ENCODE assay signal across 28 mouse cellular contexts in the genomic region with DNA sequence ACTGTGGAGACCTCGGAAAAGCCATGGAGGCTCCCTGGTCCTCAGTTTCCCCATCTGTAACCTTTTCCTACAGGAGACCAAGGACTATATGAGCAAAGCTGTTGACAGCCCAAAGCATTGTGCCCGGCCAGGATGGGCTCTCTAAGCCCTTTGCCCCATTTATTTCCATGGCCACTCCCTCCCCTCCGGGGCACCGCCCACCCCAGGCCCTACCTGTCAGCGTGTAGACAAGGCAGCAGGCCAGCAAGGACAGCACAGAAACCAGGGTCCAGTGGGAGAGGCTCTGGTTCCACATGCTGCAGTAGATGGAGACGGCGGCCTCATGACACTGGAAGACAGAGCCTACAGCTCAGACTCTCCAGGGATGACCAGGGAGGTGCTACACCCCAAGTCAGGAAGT. TPM values are rescaled to one million over a fixed set of nuclear protein-coding genes. Genes with fewer than 3 reads are reported as not detected.
DNase-seq lines count a peak whose midpoint lies in the region; ATAC-seq and TF ChIP-seq lines count a peak whose summit lies in the region.
"Had no signal": no experiment of that assay in that cellular context is flagged by ENCODE, and none has a peak within 500 bp of the region (broad histone marks: within the 10 kb centered on the region; RNA-seq: fewer than 3 reads in every experiment).

No protein-coding gene starts in this region.

- no peaks in the 10 kb centered on the region for H3K27me3 ChIP-seq in kidney, embryonic 14.5 days (ENCODE audit: control insufficient read depth, insufficient read depth, low read length)
- H3K27me3 ChIP-seq in liver, postnatal 0 days (ENCODE audit: insufficient read depth, low read length), result 0 out of 2 replicates have a peak, but pooled peaks cover 2% of the 10 kb centered on the region
- peaks cover 26% of the 10 kb centered on the region for H3K27me3 ChIP-seq in liver, embryonic 12.5 days (replicated peaks)
- no peaks in the 10 kb centered on the region for H3K27me3 ChIP-seq in small intestine, adult 2 months (ENCODE audit: control insufficient read depth, insufficient read depth, low read length)
- H3K27me3 ChIP-seq in midbrain, embryonic 14.5 days (ENCODE audit: control insufficient read depth, insufficient read depth, low read length), result no peaks in the 10 kb centered on the region

- no peak overlapping the region for H3K27ac ChIP-seq in kidney, embryonic 14.5 days (ENCODE audit: low read depth, low read length)
- no peak overlapping the region for H3K27ac ChIP-seq in liver, postnatal 0 days (ENCODE audit: low read depth)
- H3K27ac ChIP-seq in liver, embryonic 12.5 days, result no peak overlapping the region
- peak overlapping the region; percentile 41; the same call in 1 of the 2 replicates for H3K27ac ChIP-seq in small intestine, adult 2 months (ENCODE audit: insufficient read depth, low read depth, low read length)
- H3K27ac ChIP-seq in midbrain, embryonic 14.5 days (replicated peaks; ENCODE audit: low read depth, low read length), result no peak overlapping the region
- H3K27ac ChIP-seq: forebrain, embryonic 10.5 days; forebrain, embryonic 13.5 days; heart, adult 2 months; heart, embryonic 10.5 days; heart, embryonic 13.5 days; hindbrain, embryonic 12.5 days had no signal

- no peak for TF ChIP-seq CTCF in liver, postnatal 0 days (IDR thresholded peaks at IDR 0.05; ENCODE audit: low read depth)
- TF ChIP-seq CTCF in small intestine, adult 2 months (IDR thresholded peaks at IDR 0.05; ENCODE audit: extremely low read depth, insufficient read length, insufficient replicate concordance, low read depth, low read length), result no peak

- no peaks in the 10 kb centered on the region for H3K9me3 ChIP-seq in kidney, embryonic 14.5 days (ENCODE audit: control insufficient read depth, low read length)
- no peaks in the 10 kb centered on the region for H3K9me3 ChIP-seq in liver, postnatal 0 days (ENCODE audit: low read length)
- no peaks in the 10 kb centered on the region for H3K9me3 ChIP-seq in liver, embryonic 12.5 days (replicated peaks)
- H3K9me3 ChIP-seq in midbrain, embryonic 14.5 days (ENCODE audit: control insufficient read depth, low read length), result no peaks in the 10 kb centered on the region
- H3K9me3 ChIP-seq: forebrain, embryonic 10.5 days; forebrain, embryonic 13.5 days; heart, embryonic 10.5 days; heart, embryonic 13.5 days; hindbrain, embryonic 12.5 days had no signal

- H3K4me1 ChIP-seq in kidney, embryonic 14.5 days (ENCODE audit: control insufficient read depth, insufficient read depth, low read length), result peaks cover 16% of the 10 kb centered on the region
- H3K4me1 ChIP-seq in liver, postnatal 0 days (ENCODE audit: insufficient read depth), result peaks cover 9% of the 10 kb centered on the region
- peaks cover 19% of the 10 kb centered on the region for H3K4me1 ChIP-seq in liver, embryonic 12.5 days
- peaks cover 36% of the 10 kb centered on the region for H3K4me1 ChIP-seq in small intestine, adult 2 months (ENCODE audit: control insufficient read depth, insufficient read depth, insufficient read length, low read length)
- peaks cover 10% of the 10 kb centered on the region; the same call in 1 of the 2 replicates for H3K4me1 ChIP-seq in midbrain, embryonic 14.5 days (ENCODE audit: control insufficient read depth, insufficient read depth, low read length)

- TF ChIP-seq EP300 in liver, postnatal 0 days (IDR thresholded peaks at IDR 0.05; ENCODE audit: low read depth), result no peak

- H3K4me3 ChIP-seq in kidney, embryonic 14.5 days (ENCODE audit: low read length), result no peak overlapping the region
- no peak overlapping the region for H3K4me3 ChIP-seq in liver, postnatal 0 days (ENCODE audit: low read depth, low read length)
- H3K4me3 ChIP-seq in liver, embryonic 12.5 days, result no peak overlapping the region
- H3K4me3 ChIP-seq in small intestine, adult 2 months (ENCODE audit: low read depth, low read length), result no peak overlapping the region
- no peak overlapping the region for H3K4me3 ChIP-seq in midbrain, embryonic 14.5 days (replicated peaks; ENCODE audit: low read depth, low read length)
- H3K4me3 ChIP-seq: forebrain, embryonic 10.5 days; forebrain, embryonic 13.5 days; heart, adult 2 months; heart, embryonic 10.5 days; heart, embryonic 13.5 days; hindbrain, embryonic 12.5 days had no signal

- no peak for TF ChIP-seq POLR2A in small intestine, adult 2 months (IDR thresholded peaks at IDR 0.05; ENCODE audit: low read depth, low read length)

- H3K4me2 ChIP-seq in kidney, embryonic 14.5 days (replicated peaks; ENCODE audit: low read depth, low read length), result no peak overlapping the region
- H3K4me2 ChIP-seq in liver, postnatal 0 days (ENCODE audit: low read depth, low read length), result no peak overlapping the region
- no peak overlapping the region for H3K4me2 ChIP-seq in liver, embryonic 12.5 days
- no peak overlapping the region for H3K4me2 ChIP-seq in midbrain, embryonic 14.5 days (ENCODE audit: low read length)
- H3K4me2 ChIP-seq: forebrain, embryonic 13.5 days; heart, embryonic 13.5 days; hindbrain, embryonic 12.5 days had no signal

- H3K36me3 ChIP-seq in kidney, embryonic 14.5 days (ENCODE audit: control insufficient read depth, insufficient read depth, low read length), result no peaks in the 10 kb centered on the region
- H3K36me3 ChIP-seq in liver, postnatal 0 days (replicated peaks; ENCODE audit: insufficient read depth, low read length), result no peaks in the 10 kb centered on the region
- no peaks in the 10 kb centered on the region for H3K36me3 ChIP-seq in liver, embryonic 12.5 days
- no peaks in the 10 kb centered on the region for H3K36me3 ChIP-seq in small intestine, adult 2 months (ENCODE audit: control insufficient read depth, insufficient read depth, low read length)
- no peaks in the 10 kb centered on the region for H3K36me3 ChIP-seq in midbrain, embryonic 14.5 days (ENCODE audit: control insufficient read depth, insufficient read depth, low read length)
- H3K36me3 ChIP-seq: forebrain, embryonic 10.5 days; heart, embryonic 10.5 days; heart, embryonic 13.5 days; hindbrain, embryonic 12.5 days had no signal

- H3K9ac ChIP-seq in kidney, embryonic 14.5 days (ENCODE audit: low read depth, low read length), result no peak overlapping the region
- H3K9ac ChIP-seq in liver, postnatal 0 days (replicated peaks), result no peak overlapping the region
- no peak overlapping the region for H3K9ac ChIP-seq in liver, embryonic 12.5 days
- no peak overlapping the region for H3K9ac ChIP-seq in midbrain, embryonic 14.5 days (replicated peaks; ENCODE audit: low read length)
- H3K9ac ChIP-seq: forebrain, embryonic 13.5 days; heart, embryonic 13.5 days; hindbrain, embryonic 12.5 days had no signal

- whole genome bisulfite sequencing in kidney, embryonic 14.5 days, result 79% methylated on average over 7 of the region's 7 CpGs
- WGBS in liver, postnatal 0 days (ENCODE audit: insufficient replicate concordance), result 60% methylated on average over 7 of the region's 7 CpGs
- 68% methylated on average over 7 of the region's 7 CpGs for WGBS in liver, embryonic 12.5 days (ENCODE audit: insufficient replicate concordance)
- WGBS in small intestine, adult 2 months, result 46% methylated on average over 7 of the region's 7 CpGs
- WGBS in midbrain, embryonic 14.5 days, result 81% methylated on average over 7 of the region's 7 CpGs

- DNase-seq in kidney, adult 18-20 months, result peak; percentile 23
- peak; percentile 51 for DNase-seq in liver, postnatal 0 days
- peak; percentile 25 for DNase-seq in kidney, postnatal 14 days
- DNase-seq in urinary bladder, postnatal 25 days (ENCODE audit: low spot score), result no peak
- DNase-seq in midbrain, embryonic 14.5 days, result no peak
- DNase-seq: adrenal gland, adult 8-10 months; adrenal gland, postnatal 25 days; cerebellum, adult 18-20 months; cerebellum, adult 9-10 months; cerebellum, postnatal 14 days; gastrocnemius, postnatal 10 days; gastrocnemius, postnatal 36 days; heart, adult 2 months; heart, postnatal 14 days; heart, postnatal 4 days had no signal

- ATAC-seq in kidney, embryonic 14.5 days (ENCODE audit: low FRiP score, low TSS enrichment), result no peak
- ATAC-seq in liver, postnatal 0 days, result peak; percentile 72
- no peak for ATAC-seq in liver, embryonic 12.5 days
- ATAC-seq in midbrain, embryonic 14.5 days (ENCODE audit: low FRiP score, low TSS enrichment), result no peak
- ATAC-seq: activated CD4-positive, CD25-positive, alpha-beta regulatory T cell, adult 4 months; CD4-positive, CD25-positive, alpha-beta regulatory T cell, adult 4 months; forebrain, embryonic 13.5 days; forebrain, embryonic 16.5 days had no signal

RNA-seq across cellular contexts. Expression of a gene that starts 14.4 kb away (rescaled TPM):
- polyA plus RNA-seq in kidney, embryonic 14.5 days (2014; fragmentation: Nextera tagmentation; extraction: Ambion mirVana), result not detected in 2 replicates
- not detected in 2 replicates for polyA plus RNA-seq in liver, postnatal 0 days (2015; fragmentation: Nextera tagmentation; extraction: Ambion mirVana)
- polyA plus RNA-seq in liver, embryonic 12.5 days (2016; fragmentation: Nextera tagmentation; extraction: Ambion mirVana), result not detected in 2 replicates
- polyA plus RNA-seq in small intestine, adult 2 months (2012; rRNA removed), result 0.36 and 0.68 TPM in 2 replicates
- not detected in 2 replicates for polyA plus RNA-seq in midbrain, embryonic 14.5 days (2014; fragmentation: Nextera tagmentation; extraction: Ambion mirVana)
- polyA plus RNA-seq: activated CD4-positive, CD25-positive, alpha-beta regulatory T cell, adult 4 months; C2C12; CD4-positive, CD25-positive, alpha-beta regulatory T cell, adult 4 months; forebrain, embryonic 13.5 days; forebrain, embryonic 16.5 days; heart, adult 2 months; heart, embryonic 10.5 days; heart, embryonic 13.5 days; heart, embryonic 16.5 days had no signal

RNA-seq across cellular contexts. Expression of a gene that starts 40.6 kb away (rescaled TPM):
- 4.6 and 5.0 TPM in 2 replicates for polyA plus RNA-seq in kidney, embryonic 14.5 days (2014; fragmentation: Nextera tagmentation; extraction: Ambion mirVana)
- 0.14 TPM in 1 of 2 replicates, not detected in the other for polyA plus RNA-seq in liver, postnatal 0 days (2015; fragmentation: Nextera tagmentation; extraction: Ambion mirVana)
- polyA plus RNA-seq in liver, embryonic 12.5 days (2016; fragmentation: Nextera tagmentation; extraction: Ambion mirVana), result 0.23 and 0.25 TPM in 2 replicates
- 0.44 and 0.72 TPM in 2 replicates for polyA plus RNA-seq in small intestine, adult 2 months (2012; rRNA removed)
- polyA plus RNA-seq in midbrain, embryonic 14.5 days (2014; fragmentation: Nextera tagmentation; extraction: Ambion mirVana), result 45.7 and 56.4 TPM in 2 replicates
- polyA plus RNA-seq: activated CD4-positive, CD25-positive, alpha-beta regulatory T cell, adult 4 months; C2C12; CD4-positive, CD25-positive, alpha-beta regulatory T cell, adult 4 months; heart, adult 2 months had no signal

RNA-seq across cellular contexts. Expression of a gene that starts 53.2 kb away (rescaled TPM):
- 0.71 and 1.2 TPM in 2 replicates for polyA plus RNA-seq in kidney, embryonic 14.5 days (2014; fragmentation: Nextera tagmentation; extraction: Ambion mirVana)
- 138 and 168 TPM in 2 replicates for polyA plus RNA-seq in liver, postnatal 0 days (2015; fragmentation: Nextera tagmentation; extraction: Ambion mirVana)
- polyA plus RNA-seq in liver, embryonic 12.5 days (2016; fragmentation: Nextera tagmentation; extraction: Ambion mirVana), result 13.3 and 13.6 TPM in 2 replicates
- polyA plus RNA-seq in small intestine, adult 2 months (2012; rRNA removed), result 78.7 and 306 TPM in 2 replicates
- polyA plus RNA-seq in midbrain, embryonic 14.5 days (2014; fragmentation: Nextera tagmentation; extraction: Ambion mirVana), result 0.26 TPM in 1 of 2 replicates, not detected in the other

Comparison
In these comparisons a context has a peak if more than half of its experiments do, and no peak if none do; other contexts are left out.
1. DNase-seq: peak in kidney, adult 18-20 months (single experiment), liver, postnatal 0 days (single experiment) and kidney, postnatal 14 days (single experiment); none in urinary bladder, postnatal 25 days (single experiment) and midbrain, embryonic 14.5 days (single experiment).